Mouse (Mus musculus): ENCODE results near the gene Lias. TPM values are rescaled to one million over a fixed set of nuclear protein-coding genes. Genes with fewer than 3 reads are reported as not detected.
A peak's percentile ranks its signal among the peaks of the same experiment; 100 is the strongest.

The Lias gene
- total and polyA plus RNA-seq, 2 experiments from 2014 or later = 41.5 to 66.5 TPM

DNA sequence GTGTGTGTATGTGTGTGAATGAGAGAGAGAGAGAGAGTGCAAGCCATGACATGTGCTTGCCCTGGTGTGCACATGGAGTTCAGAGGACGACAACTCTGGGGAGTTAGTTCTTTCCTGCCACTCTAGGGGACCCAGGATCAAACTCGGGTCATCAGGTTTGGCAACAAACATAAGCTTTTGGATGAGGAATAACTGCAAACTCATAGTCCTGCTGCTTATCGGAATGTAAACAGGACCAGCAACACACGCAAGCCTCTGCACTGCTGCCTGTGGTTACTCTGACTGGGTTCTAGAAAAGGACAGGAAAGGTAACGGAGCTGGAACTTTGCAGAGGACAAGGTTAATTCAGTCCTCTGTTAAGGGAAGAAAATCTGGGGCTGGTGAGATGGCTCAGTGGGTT is 34.0 kb downstream of the Lias start:
- Histone ChIP-seq H3K9ac (no peak overlapping the region), H3K27ac (ENCODE audit: low read depth, low read length) (no peak overlapping the region), H3K27me3 (ENCODE audit: insufficient read depth, low read length) (no peaks in the 10 kb centered on the region), H3K36me3 (ENCODE audit: insufficient read depth) (peaks cover 65% of the 10 kb centered on the region), H3K4me2 (ENCODE audit: low read depth) (no peak overlapping the region), H3K4me1 (ENCODE audit: insufficient read depth) (no peaks in the 10 kb centered on the region), H3K4me3 (ENCODE audit: low read depth, low read length) (no peak overlapping the region), H3K9me3 (ENCODE audit: low read length) (no peaks in the 10 kb centered on the region)
- TF ChIP-seq CTCF (IDR thresholded peaks at IDR 0.05; ENCODE audit: low read depth) = no peak
- DNase-seq = no peak
- ATAC-seq = no peak
- 93% methylated on average over 5 of the region's 5 CpGs for WGBS

DNA sequence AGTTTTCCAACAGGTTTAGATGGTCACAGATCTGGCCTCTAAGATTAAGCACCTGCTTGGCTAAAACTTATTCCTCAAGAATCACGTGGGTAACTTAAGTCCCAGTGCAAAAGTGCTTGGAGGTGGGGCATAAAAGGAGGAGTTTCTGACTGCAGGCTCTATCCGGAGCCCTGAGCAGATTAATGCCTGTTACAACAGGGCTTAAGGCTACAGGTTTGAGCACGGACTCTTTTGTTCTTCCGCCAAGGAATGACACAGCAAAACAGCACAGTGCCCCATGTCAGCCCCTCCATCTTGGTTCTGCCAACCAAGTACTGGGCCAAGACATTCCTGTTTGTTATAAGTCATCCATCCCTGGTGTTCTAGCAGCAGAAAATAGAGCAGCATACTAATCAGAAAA is 37.0 kb downstream of the Lias start:
- peaks cover 39% of the 10 kb centered on the region for H3K36me3 ChIP-seq (ENCODE audit: insufficient read depth)
- ATAC-seq (no peak), DNase-seq (no peak)
- H3K4me3 ChIP-seq (ENCODE audit: low read depth, low read length) = no peak overlapping the region
- no peak overlapping the region for H3K9ac ChIP-seq
- 27% methylated on average over 4 of the region's 4 CpGs for WGBS
- no peaks in the 10 kb centered on the region for H3K9me3 ChIP-seq (ENCODE audit: low read length)
- no peak overlapping the region for H3K4me2 ChIP-seq (ENCODE audit: low read depth)
- TF ChIP-seq CTCF (IDR thresholded peaks at IDR 0.05; ENCODE audit: low read depth) = no peak
- no peaks in the 10 kb centered on the region for H3K27me3 ChIP-seq (ENCODE audit: insufficient read depth, low read length)
- H3K27ac ChIP-seq (ENCODE audit: low read depth, low read length) = no peak overlapping the region
- H3K4me1 ChIP-seq (ENCODE audit: insufficient read depth) = no peaks in the 10 kb centered on the region

DNA sequence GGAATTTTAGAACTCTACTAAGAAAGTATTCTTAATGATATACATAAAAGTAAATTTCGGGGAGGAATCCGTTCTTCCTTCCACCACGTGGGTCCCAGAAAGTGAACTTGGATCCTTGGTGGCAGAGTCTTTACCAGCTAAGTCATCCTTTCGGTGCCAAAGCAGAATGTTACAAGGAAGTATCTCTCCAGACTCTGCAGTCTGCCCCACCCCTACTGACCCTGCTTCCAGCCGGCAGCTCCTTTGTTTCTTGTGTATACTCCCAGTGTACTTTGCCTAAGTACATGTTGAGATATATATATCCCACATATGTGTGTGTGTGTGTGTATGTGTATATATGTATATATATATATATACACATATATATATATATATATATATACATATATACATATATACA is 38.1 kb downstream of the Lias start:
- ATAC-seq = no peak

DNA sequence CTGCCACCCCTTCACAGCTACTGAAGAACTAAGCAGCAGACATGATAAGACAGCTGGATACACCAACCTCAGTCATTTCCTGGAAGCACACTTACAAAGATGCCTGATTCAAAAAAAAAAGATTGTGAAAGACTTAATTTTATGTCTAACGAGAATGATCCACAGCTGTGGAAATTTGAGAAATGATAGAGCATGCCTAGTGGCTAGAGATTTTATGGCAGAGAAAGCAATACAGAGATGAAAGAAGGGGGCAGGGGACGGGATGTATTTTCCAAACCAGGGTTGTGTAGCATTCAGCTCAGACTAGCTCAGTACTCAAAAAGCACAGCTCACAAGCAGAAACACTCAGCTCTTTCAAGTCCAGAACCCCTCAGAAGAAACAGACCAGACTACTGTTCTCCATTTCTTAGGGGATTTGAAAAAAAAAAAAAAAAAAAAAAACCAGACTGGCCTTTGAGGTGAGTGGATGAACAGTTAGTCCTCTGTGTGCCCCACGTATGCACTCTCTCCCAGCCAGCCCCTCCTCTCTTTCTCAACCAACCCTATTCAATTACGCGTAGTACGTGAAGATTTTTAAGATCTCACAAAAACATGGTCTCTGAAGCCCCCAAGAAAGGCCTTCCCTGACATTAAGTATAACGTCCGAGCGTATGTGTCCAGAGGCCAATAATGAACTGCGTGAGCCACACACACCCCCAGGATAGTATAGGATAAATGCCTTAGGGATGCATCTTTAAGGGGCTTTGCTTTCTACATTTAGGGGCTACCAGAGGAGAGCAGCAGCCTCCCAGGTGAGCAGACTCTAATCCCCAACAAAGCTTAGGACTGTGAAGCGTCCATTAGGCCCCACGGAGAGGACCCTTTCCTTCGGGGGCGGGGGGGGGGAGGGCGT is 43.4 kb downstream of the Lias start:
- H3K27ac ChIP-seq (ENCODE audit: low read depth, low read length) = peak overlapping the region; percentile 74

More for the DNA sequence above, 38.1 kb downstream of the Lias start:
- Histone ChIP-seq H3K9ac (no peak overlapping the region), H3K27me3 (ENCODE audit: insufficient read depth, low read length) (no peaks in the 10 kb centered on the region), H3K36me3 (ENCODE audit: insufficient read depth) (peaks cover 28% of the 10 kb centered on the region), H3K9me3 (ENCODE audit: low read length) (no peaks in the 10 kb centered on the region), H3K4me1 (ENCODE audit: insufficient read depth) (0 out of 2 replicates have a peak, but pooled peaks cover 5% of the 10 kb centered on the region), H3K4me2 (ENCODE audit: low read depth) (no peak overlapping the region), H3K4me3 (ENCODE audit: low read depth, low read length) (no peak overlapping the region), H3K27ac (ENCODE audit: low read depth, low read length) (no peak overlapping the region)
- 94% methylated on average over 5 of the region's 5 CpGs for WGBS
- DNase-seq = no peak
- TF ChIP-seq CTCF (IDR thresholded peaks at IDR 0.05; ENCODE audit: low read depth) = no peak

DNA sequence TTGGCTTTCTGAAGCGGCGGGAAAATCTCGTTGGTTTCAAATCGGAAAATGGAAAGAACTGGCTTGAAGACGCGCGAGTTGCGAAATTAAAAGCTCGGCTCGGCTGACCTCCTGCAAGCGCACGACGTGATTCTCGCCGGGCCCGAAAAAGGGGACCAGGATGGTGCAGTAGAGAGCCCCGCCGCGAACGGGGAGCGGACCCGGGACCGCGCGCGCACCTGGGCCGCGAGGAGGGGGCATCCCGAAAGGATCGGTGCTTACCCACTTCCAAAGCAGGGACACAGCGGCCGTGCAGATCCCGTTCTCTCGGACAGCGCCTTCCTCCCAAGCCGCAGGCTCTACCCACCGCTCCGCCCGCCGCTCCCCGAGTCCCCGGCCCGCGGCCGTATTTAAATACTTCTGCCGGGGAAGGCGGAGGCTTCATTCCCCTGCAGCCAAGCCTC is 44.1 kb downstream of the Lias start:
- Histone ChIP-seq H3K4me3 (ENCODE audit: low read depth, low read length) (peak overlapping the region; percentile 85), H3K9me3 (ENCODE audit: low read length) (no peaks in the 10 kb centered on the region), H3K36me3 (ENCODE audit: insufficient read depth) (no peaks in the 10 kb centered on the region), H3K4me1 (ENCODE audit: insufficient read depth) (0 out of 2 replicates have a peak, but pooled peaks cover 7% of the 10 kb centered on the region), H3K9ac (peak overlapping the region; percentile 78), H3K27me3 (ENCODE audit: insufficient read depth, low read length) (no peaks in the 10 kb centered on the region), H3K27ac (ENCODE audit: low read depth, low read length) (peak overlapping the region; percentile 74), H3K4me2 (ENCODE audit: low read depth) (peak overlapping the region; percentile 64)
- TF ChIP-seq CTCF (IDR thresholded peaks at IDR 0.05; ENCODE audit: low read depth) = no peak
- DNase-seq (no peak), ATAC-seq (no peak; the same call in 1 of the 2 replicates)
- under 1% methylated on average over 43 of the region's 47 CpGs for WGBS

More for the DNA sequence above, 43.4 kb downstream of the Lias start:
- H3K4me1 ChIP-seq (ENCODE audit: insufficient read depth) = 0 out of 2 replicates have a peak, but pooled peaks cover 7% of the 10 kb centered on the region
- no peaks in the 10 kb centered on the region for H3K9me3 ChIP-seq (ENCODE audit: low read length)
- peak overlapping the region; percentile 85 for H3K4me3 ChIP-seq (ENCODE audit: low read depth, low read length)
- TF ChIP-seq CTCF (IDR thresholded peaks at IDR 0.05; ENCODE audit: low read depth) = peak; percentile 39
- H3K9ac ChIP-seq = peak overlapping the region; percentile 78
- H3K27me3 ChIP-seq (ENCODE audit: insufficient read depth, low read length) = no peaks in the 10 kb centered on the region
- H3K36me3 ChIP-seq (ENCODE audit: insufficient read depth) = no peaks in the 10 kb centered on the region
- WGBS = 1% methylated on average over 15 of the region's 15 CpGs
- DNase-seq (peak; percentile 68), ATAC-seq (peak; percentile 37)
- peak overlapping the region; percentile 64 for H3K4me2 ChIP-seq (ENCODE audit: low read depth)

DNA sequence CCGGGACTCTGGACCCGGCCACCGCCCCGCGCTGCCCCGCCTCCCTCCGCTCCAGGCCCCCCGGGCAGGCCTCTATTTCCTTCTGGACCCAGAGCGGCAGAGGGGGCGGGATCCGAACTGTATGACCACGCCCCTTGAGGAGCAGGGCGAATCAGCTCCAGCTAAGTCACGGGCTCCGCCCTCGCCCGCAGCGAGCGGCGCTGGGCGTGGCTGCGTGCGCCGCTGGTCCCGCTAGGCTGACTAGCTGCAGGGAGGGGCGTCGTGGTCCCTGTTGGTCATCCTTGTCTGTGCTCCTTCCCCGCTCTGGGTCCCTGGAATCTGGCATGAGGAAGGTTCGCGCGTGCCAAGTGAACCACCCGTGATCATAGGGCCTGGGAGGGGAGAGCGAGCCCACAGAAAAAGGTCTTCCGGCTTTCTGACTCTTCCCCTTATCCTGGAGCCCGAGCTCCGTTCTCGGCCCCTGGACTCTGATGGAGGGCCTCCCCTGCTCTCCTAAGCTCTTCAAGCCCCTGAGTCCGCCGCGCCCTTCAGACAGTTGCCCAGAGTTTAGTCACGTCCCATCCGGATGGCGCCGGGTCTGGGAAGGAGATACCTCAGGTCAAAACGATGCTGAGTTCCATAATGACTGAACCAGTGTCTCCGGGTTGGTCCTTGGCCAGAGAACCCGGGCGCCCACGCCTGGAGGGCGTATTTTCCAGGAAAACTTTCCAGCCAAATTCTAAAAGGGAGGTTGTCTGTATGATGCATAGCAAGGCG is 44.7 kb downstream of the Lias start, which contains the start of gene Ugdh:
Gene Ugdh (minus strand): TSS at position 144 of the 756 bp plus-strand sequence.
- peak within 1 kb of the TSS; percentile 78 for H3K9ac ChIP-seq
- peak within 1 kb of the TSS; percentile 64 for H3K4me2 ChIP-seq (ENCODE audit: low read depth)
- no peaks in the 10 kb centered on the region for H3K9me3 ChIP-seq (ENCODE audit: low read length)
- H3K27ac ChIP-seq (ENCODE audit: low read depth, low read length) = peak within 1 kb of the TSS; percentile 74
- WGBS = 1% methylated on average over 40 of the region's 51 CpGs
- TF ChIP-seq CTCF (IDR thresholded peaks at IDR 0.05; ENCODE audit: low read depth) = peak; percentile 26
- no peaks in the 10 kb centered on the region for H3K36me3 ChIP-seq (ENCODE audit: insufficient read depth)
- H3K4me3 ChIP-seq (ENCODE audit: low read depth, low read length) = peak within 1 kb of the TSS; percentile 85
- peak; percentile 97 for DNase-seq
- no peaks in the 10 kb centered on the region for H3K27me3 ChIP-seq (ENCODE audit: insufficient read depth, low read length)
- ATAC-seq = peak; percentile 97
- 0 out of 2 replicates have a peak, but pooled peaks cover 7% of the 10 kb centered on the region for H3K4me1 ChIP-seq (ENCODE audit: insufficient read depth)

All from forebrain, postnatal 0 days (tissue).